Mouse (Mus musculus) hindbrain, postnatal 0 days (tissue): ENCODE data around the gene Rhod. TPM values are rescaled to one million over a fixed set of nuclear protein-coding genes. Genes with fewer than 3 reads are reported as not detected.

Experiments used
- ATAC-seq: fragments of 200-750 bp; cut with Nextera tagmentation; 2 replicates; pipeline ENCODE4 v1.8.0; 2017; ENCODE audit warnings: mild to moderate bottlenecking, moderate TSS enrichment, moderate library complexity
- DNase-seq: peaks from one replicate; pipeline ENCODE4 v3.0.0-alpha.2; 2015; ENCODE audit warnings: low spot score
- H3K27ac ChIP-seq: fragments of 300-500 bp; sonication (generic); 2 replicates; pipeline ENCODE4 v1.5.1; 2014; ENCODE audit warnings: mild to moderate bottlenecking
- H3K27me3 ChIP-seq: fragments of 300-500 bp; sonication (generic); 2 replicates; pipeline ENCODE4 v1.6.1; 2014; ENCODE audit warnings: low read length, mixed read lengths; ENCODE audit not compliant: insufficient read depth
- H3K36me3 ChIP-seq: fragments of 300-500 bp; sonication (generic); 2 replicates; pipeline ENCODE4 v1.6.1; 2014; ENCODE audit warnings: low read length, mixed read lengths; ENCODE audit not compliant: insufficient read depth
- H3K4me1 ChIP-seq: fragments of 300-500 bp; sonication (generic); 2 replicates; pipeline ENCODE4 v1.6.1; 2014; ENCODE audit warnings: antibody characterized with exemption, low read length, mixed read lengths; ENCODE audit not compliant: insufficient read depth
- H3K4me2 ChIP-seq: fragments of 300-500 bp; sonication (generic); 2 replicates; pipeline ENCODE4 v1.6.1; 2014; ENCODE audit warnings: low read depth, mild to moderate bottlenecking, low read length, moderate library complexity, mixed read lengths
- H3K4me3 ChIP-seq: fragments of 300-500 bp; sonication (generic); 2 replicates; pipeline ENCODE4 v1.5.1; 2014; ENCODE audit warnings: low read length
- H3K9ac ChIP-seq: fragments of 300-500 bp; sonication (generic); replicated peaks from 2 replicates; pipeline ENCODE4 v1.6.1; 2014; ENCODE audit warnings: mild to moderate bottlenecking, low read length, moderate library complexity, mixed read lengths
- H3K9me3 ChIP-seq: fragments of 300-500 bp; sonication (generic); 2 replicates; pipeline ENCODE4 v1.6.1; 2016; ENCODE audit warnings: low read length, mixed read lengths
- CTCF ChIP-seq: IDR thresholded peaks from 2 replicates; pipeline ENCODE4 v1.5.1; 2016; ENCODE audit warnings: antibody characterized with exemption, control low read depth, low read depth
- WGBS: fragments of 180-500 bp; shearing (Covaris S2); extraction: QIAGEN DNeasy Blood & Tissue Kit; methylation state at CpG from one replicate; pipeline ENCODE4 v1.1.7; 2014; 5-methylcytosine and 5-hydroxymethylcytosine counted together
- polyA plus RNA-seq: library from polyadenylated mRNA; unstranded; fragments of >200 nt; fragmentation: Nextera tagmentation; extraction: Ambion mirVana; gene quantifications from 2 replicates; pipeline ENCODE4 v1.2.1, GENCODE M21; 2015
- total RNA-seq: library from RNA; depleted of rRNA; stranded (reverse); fragments of >200 nt; gene quantifications from 2 replicates; pipeline ENCODE4 v1.2.3, GENCODE M21; 2014; rRNA removed

The Rhod gene
- total RNA-seq (3.5 and 7.2 TPM in 2 replicates), polyA plus RNA-seq (5.2 and 5.7 TPM in 2 replicates)

DNA sequence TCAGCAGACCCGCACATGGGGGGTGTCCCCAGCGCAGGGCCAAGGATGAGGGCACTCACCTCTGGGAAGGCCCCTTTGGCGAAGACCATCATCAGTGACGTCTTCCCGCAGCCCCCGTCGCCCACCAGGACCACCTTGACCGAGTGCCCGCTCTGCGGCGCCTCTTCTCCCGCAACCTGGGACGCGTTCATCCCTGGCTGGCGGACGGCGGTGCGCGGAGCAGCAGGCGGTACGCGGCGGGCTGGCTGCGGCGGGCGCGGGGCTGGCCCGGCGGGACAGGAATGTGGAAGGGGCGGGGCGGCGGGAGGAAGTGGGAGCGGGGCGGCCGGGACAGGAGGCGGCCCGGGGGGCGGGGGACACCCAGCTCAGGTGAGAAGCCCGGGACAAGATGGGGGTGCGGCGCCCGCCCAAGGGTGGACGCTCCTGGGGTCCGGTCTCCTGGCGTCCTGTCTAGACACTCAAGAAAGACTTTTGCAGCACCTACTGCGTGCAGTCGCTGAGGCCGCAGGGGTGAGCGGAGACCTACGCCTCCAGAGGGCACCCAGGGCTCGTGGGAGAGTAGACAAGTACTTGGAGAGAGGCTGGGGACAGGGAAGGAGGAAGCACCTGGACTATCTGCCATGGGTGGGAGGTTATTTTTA, at the start of gene Rhod:
TSS of gene Rhod (minus strand) at position 272 of the 641 bp plus-strand sequence.
- ATAC-seq, result no peak
- under 1% methylated on average over 46 of the region's 51 CpGs for WGBS

DNA sequence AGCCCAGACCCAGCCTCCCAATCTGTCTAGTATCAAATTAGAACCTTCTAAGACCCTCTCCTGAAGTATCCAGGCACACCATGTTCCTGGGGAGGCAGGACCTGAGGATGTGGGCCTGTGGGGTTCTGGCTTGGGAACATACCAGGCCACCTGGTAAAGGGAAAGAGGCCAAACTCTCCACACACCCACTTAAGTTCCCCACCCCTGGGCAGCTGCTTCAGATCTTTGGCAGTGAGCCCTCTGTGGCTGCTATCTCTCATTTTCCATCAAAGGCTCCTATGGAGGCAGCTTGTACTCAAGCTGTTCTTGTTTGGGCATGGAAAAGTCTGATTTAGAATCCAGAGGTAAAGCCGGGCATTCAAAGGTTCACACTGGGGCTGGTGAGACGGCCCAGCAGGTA, 48.6 kb upstream of the Rhod start:
- 42% methylated on average over 2 of the region's 2 CpGs for WGBS
- Histone ChIP-seq H3K36me3 (no peaks in the 10 kb centered on the region), H3K9me3 (no peaks in the 10 kb centered on the region), H3K4me2 (no peak overlapping the region), H3K27me3 (no peaks in the 10 kb centered on the region), H3K9ac (no peak overlapping the region), H3K4me1 (peaks cover 2% of the 10 kb centered on the region; the same call in 1 of the 2 replicates), H3K27ac (no peak overlapping the region), H3K4me3 (no peak overlapping the region)
- no peak for TF ChIP-seq CTCF
- no peak for ATAC-seq
- no peak for DNase-seq

More for the DNA sequence above, at the start of gene Rhod:
- Histone ChIP-seq H3K9me3 (no peaks in the 10 kb centered on the region), H3K36me3 (no peaks in the 10 kb centered on the region), H3K4me2 (peak within 1 kb of the TSS; percentile 93), H3K4me3 (peak within 1 kb of the TSS; percentile 47), H3K27ac (no peak within 1 kb of the TSS), H3K9ac (peak within 1 kb of the TSS; percentile 46), H3K27me3 (peaks cover 9% of the 10 kb centered on the region; the same call in 1 of the 2 replicates), H3K4me1 (peaks cover 10% of the 10 kb centered on the region; the same call in 1 of the 2 replicates)
- TF ChIP-seq CTCF, result no peak
- DNase-seq, result no peak

DNA sequence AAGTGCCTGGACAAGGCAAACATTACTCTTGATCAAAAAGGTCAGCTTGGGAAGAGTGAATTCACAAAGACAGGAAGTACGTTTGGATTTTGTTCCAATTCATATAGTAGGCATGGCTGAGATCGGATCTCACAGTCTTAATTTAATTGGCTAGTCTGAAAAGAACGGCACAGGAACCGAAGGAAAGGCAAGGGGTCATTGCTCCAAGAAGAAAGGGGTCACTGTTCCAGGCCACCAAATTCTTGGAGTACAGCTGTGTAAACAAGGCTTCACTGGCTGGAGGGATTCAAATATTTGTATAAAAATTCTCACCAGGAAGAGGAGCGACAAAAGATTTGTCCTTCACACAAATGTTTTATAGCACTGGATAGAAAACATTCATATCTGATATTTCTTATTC, 45.8 kb upstream of the Rhod start:
- Histone ChIP-seq H3K4me1 (no peaks in the 10 kb centered on the region), H3K4me3 (no peak overlapping the region), H3K27ac (no peak overlapping the region), H3K9me3 (no peaks in the 10 kb centered on the region), H3K9ac (no peak overlapping the region), H3K27me3 (no peaks in the 10 kb centered on the region), H3K4me2 (no peak overlapping the region), H3K36me3 (no peaks in the 10 kb centered on the region)
- no peak for TF ChIP-seq CTCF
- WGBS, result 54% methylated on average over 5 of the region's 5 CpGs
- DNase-seq, result no peak
- ATAC-seq, result no peak

DNA sequence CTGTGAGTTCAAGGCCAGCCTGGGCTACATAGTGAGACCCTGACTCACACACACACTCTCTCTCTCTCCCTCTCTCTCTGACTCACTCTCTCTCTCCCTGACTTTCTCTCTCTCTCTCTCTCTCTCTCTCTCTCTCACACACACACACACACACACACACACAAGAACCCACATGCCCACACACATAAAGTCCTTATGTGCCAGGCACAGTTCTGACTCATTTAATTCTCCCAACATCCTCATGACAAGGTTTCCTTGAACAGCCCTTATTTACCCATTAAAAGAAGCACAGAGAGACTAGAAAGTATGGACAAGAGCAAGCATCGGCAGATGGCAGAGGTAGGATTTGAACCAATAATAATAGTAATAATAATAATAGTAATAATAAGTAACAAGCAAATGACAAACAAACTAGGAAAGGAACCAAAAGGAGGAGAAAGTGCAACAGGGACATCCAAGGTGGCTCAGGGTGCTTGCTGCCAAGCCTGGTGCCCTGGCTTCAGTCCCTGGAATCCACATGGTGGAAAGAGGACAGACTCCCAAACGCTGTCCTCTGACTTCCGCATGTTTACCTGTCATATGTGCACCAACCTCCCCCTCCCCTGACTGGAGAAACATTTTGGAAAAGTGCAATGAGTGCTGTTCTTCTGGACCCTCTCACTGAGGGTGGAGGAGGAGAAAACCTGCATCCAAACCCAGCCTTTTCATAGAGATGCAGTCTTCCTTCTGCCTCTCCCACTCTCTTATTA, 43.1 kb upstream of the Rhod start:
- 83% methylated on average over 3 of the region's 3 CpGs for WGBS
- no peak for TF ChIP-seq CTCF
- no peak overlapping the region for H3K4me3 ChIP-seq
- H3K9me3 ChIP-seq, result no peaks in the 10 kb centered on the region
- H3K4me2 ChIP-seq, result no peak overlapping the region
- no peaks in the 10 kb centered on the region for H3K36me3 ChIP-seq
- ATAC-seq (no peak), DNase-seq (no peak)
- H3K27ac ChIP-seq, result no peak overlapping the region
- no peaks in the 10 kb centered on the region for H3K27me3 ChIP-seq
- no peak overlapping the region for H3K9ac ChIP-seq
- H3K4me1 ChIP-seq, result peaks cover under 1% of the 10 kb centered on the region

DNA sequence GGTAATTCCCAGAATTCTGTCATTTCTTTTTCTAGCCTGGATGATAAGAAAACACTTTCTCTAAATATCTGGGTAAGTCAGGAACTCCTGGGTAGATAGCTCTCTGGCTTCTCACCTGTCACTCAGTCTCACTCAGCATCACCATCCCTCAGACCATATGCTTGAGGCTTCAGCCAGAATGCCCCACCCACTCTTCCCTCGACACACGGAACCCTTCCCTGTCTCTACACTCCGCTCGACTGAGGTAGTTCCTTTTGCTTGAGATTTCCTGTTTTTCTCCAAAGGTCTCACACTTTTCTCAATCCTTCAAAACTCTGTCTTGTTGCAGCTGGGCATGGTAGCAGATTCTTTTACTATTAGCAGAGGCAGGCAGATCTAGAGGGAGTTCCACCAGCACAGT, 42.1 kb upstream of the Rhod start:
- Histone ChIP-seq H3K27ac (no peak overlapping the region), H3K4me3 (no peak overlapping the region), H3K4me1 (peaks cover 3% of the 10 kb centered on the region), H3K4me2 (no peak overlapping the region), H3K9me3 (no peaks in the 10 kb centered on the region), H3K9ac (no peak overlapping the region), H3K27me3 (no peaks in the 10 kb centered on the region), H3K36me3 (no peaks in the 10 kb centered on the region)
- TF ChIP-seq CTCF, result no peak
- no peak for DNase-seq
- no peak for ATAC-seq
- WGBS, result 58% methylated on average over 4 of the region's 4 CpGs

DNA sequence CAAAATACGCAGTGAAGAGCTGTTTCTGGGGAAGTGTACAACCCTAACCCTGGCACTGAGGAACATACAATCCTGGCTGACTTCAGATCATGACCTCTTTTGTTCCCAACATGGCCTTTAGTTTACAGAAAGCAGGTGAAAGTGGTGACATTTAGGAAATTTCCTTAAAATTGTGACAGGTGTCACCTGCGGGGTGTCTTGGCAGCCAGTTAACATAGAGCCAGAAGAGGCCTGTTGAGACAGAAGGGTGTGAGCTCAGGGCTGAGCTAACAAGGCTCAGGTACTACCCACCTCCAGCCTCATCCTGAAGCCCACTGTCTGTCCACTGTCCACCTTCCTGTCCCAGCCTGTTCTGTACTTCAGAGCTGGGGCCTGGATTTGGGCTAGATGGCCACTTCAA, 40.8 kb upstream of the Rhod start:
- Histone ChIP-seq H3K27ac (no peak overlapping the region), H3K9ac (no peak overlapping the region), H3K27me3 (no peaks in the 10 kb centered on the region), H3K36me3 (no peaks in the 10 kb centered on the region), H3K4me1 (peaks cover 3% of the 10 kb centered on the region), H3K4me3 (no peak overlapping the region), H3K4me2 (no peak overlapping the region), H3K9me3 (no peaks in the 10 kb centered on the region)
- no peak for DNase-seq
- no peak for ATAC-seq
- TF ChIP-seq CTCF, result no peak
- WGBS, result 88% methylated on average over 2 of the region's 2 CpGs

DNA sequence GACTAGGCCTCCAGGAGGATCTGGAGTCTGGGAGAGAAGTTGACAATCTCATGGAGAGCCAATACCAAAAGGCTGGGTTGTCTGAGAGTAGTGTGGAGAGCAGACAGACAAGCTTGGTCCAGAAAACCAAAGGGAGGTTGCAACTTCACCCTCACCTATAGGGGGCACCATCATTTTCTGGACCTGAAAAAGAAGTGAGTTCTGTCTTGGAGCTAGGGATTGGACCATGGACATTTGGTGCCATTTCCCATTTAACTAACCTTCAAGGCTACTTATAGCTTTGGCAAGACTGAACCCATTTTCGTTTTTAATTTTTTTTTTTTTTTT, 38.9 kb upstream of the Rhod start:
- Histone ChIP-seq H3K4me1 (peaks cover 3% of the 10 kb centered on the region), H3K27ac (no peak overlapping the region), H3K9ac (no peak overlapping the region), H3K36me3 (no peaks in the 10 kb centered on the region), H3K27me3 (no peaks in the 10 kb centered on the region), H3K4me3 (no peak overlapping the region), H3K4me2 (no peak overlapping the region), H3K9me3 (no peaks in the 10 kb centered on the region)
- DNase-seq (peak; percentile 21), ATAC-seq (no peak)
- TF ChIP-seq CTCF, result peak; percentile 44
- 35% methylated on average over 1 of the region's 1 CpGs for WGBS
